Mouse (Mus musculus) macrophage (primary cell): ENCODE results near the gene 2610528J11Rik. TPM values are rescaled to one million over a fixed set of nuclear protein-coding genes. Genes with fewer than 3 reads are reported as not detected.

Experiments
- H3K27ac ChIP-seq: fragments of 350-480 bp; formaldehyde crosslinking; 2 replicates; pipeline ENCODE4 v1.9.0; 2021
- H3K36me3 ChIP-seq: fragments of 350-480 bp; formaldehyde crosslinking; 2 replicates; pipeline ENCODE4 v1.9.0; 2021; ENCODE audit errors: inconsistent target
- H3K4me3 ChIP-seq: fragments of 350-480 bp; formaldehyde crosslinking; 2 replicates; pipeline ENCODE4 v1.9.0; 2021; ENCODE audit errors: inconsistent target
- H3K79me2 ChIP-seq: fragments of 350-480 bp; formaldehyde crosslinking; 2 replicates; pipeline ENCODE4 v1.9.0; 2021; ENCODE audit errors: inconsistent target
- WGBS: methylation state at CpG from one replicate; pipeline ENCODE4 v1.1.7; 2026; ENCODE audit warnings: inconsistent platforms; ENCODE audit not compliant: missing documents; 5-methylcytosine and 5-hydroxymethylcytosine counted together
- polyA plus RNA-seq: library from polyadenylated mRNA; stranded (reverse); fragments of 250-400 nt; gene quantifications from 3 replicates; pipeline ENCODE4 v1.2.4, GENCODE M21; 2018; ENCODE audit warnings: inconsistent platforms

2610528J11Rik gene
- polyA plus RNA-seq, 1 experiment from 2014 or later = not detected

GRCm38 (mm10) chr4:118553039-118553649, 26.3 kb downstream of the 2610528J11Rik start:
- no peaks in the 10 kb centered on the region for H3K79me2 ChIP-seq
- H3K4me3 ChIP-seq = no peak overlapping the region
- no peak overlapping the region for H3K27ac ChIP-seq
- no peaks in the 10 kb centered on the region for H3K36me3 ChIP-seq
- 95% methylated on average over 3 of the region's 3 CpGs for WGBS

GRCm38 (mm10) chr4:118564062-118564925, 37.5 kb downstream of the 2610528J11Rik start:
- Histone ChIP-seq H3K27ac (no peak overlapping the region), H3K79me2 (no peaks in the 10 kb centered on the region), H3K4me3 (no peak overlapping the region), H3K36me3 (no peaks in the 10 kb centered on the region)
- 89% methylated on average over 13 of the region's 13 CpGs for WGBS

- WGBS = 90% methylated on average over 3 of the region's 3 CpGs
- Histone ChIP-seq H3K36me3 (no peaks in the 10 kb centered on the region), H3K27ac (no peak overlapping the region), H3K4me3 (no peak overlapping the region), H3K79me2 (no peaks in the 10 kb centered on the region)
Observed at GRCm38 (mm10) chr4:118564926-118565279, 38.1 kb downstream of the 2610528J11Rik start.

GRCm38 (mm10) chr4:118566161-118566676, 39.4 kb downstream of the 2610528J11Rik start:
- no peak overlapping the region for H3K27ac ChIP-seq
- H3K79me2 ChIP-seq = no peaks in the 10 kb centered on the region
- no peak overlapping the region for H3K4me3 ChIP-seq
- 31% methylated on average over 7 of the region's 7 CpGs for WGBS
- no peaks in the 10 kb centered on the region for H3K36me3 ChIP-seq

- Histone ChIP-seq H3K79me2 (no peaks in the 10 kb centered on the region), H3K27ac (no peak overlapping the region), H3K4me3 (no peak overlapping the region), H3K36me3 (no peaks in the 10 kb centered on the region)
- WGBS = 84% methylated on average over 10 of the region's 10 CpGs
Observed at GRCm38 (mm10) chr4:118568709-118569108, 41.9 kb downstream of the 2610528J11Rik start.

GRCm38 (mm10) chr4:118569320-118569719, 42.5 kb downstream of the 2610528J11Rik start:
- Histone ChIP-seq H3K36me3 (no peaks in the 10 kb centered on the region), H3K4me3 (no peak overlapping the region), H3K79me2 (no peaks in the 10 kb centered on the region), H3K27ac (no peak overlapping the region)
- WGBS = 77% methylated on average over 23 of the region's 23 CpGs

- H3K4me3 ChIP-seq = no peak overlapping the region
- no peak overlapping the region for H3K27ac ChIP-seq
- WGBS = 53% methylated on average over 14 of the region's 15 CpGs
- no peaks in the 10 kb centered on the region for H3K36me3 ChIP-seq
- no peaks in the 10 kb centered on the region for H3K79me2 ChIP-seq
Observed at GRCm38 (mm10) chr4:118571441-118571840, 44.6 kb downstream of the 2610528J11Rik start.

GRCm38 (mm10) chr4:118576097-118576496, 49.3 kb downstream of the 2610528J11Rik start:
- H3K27ac ChIP-seq = no peak overlapping the region
- no peak overlapping the region for H3K4me3 ChIP-seq
- WGBS = 11% methylated on average over 6 of the region's 6 CpGs
- H3K36me3 ChIP-seq = no peaks in the 10 kb centered on the region
- H3K79me2 ChIP-seq = no peaks in the 10 kb centered on the region

- WGBS = 52% methylated on average over 13 of the region's 13 CpGs
- H3K79me2 ChIP-seq = no peaks in the 10 kb centered on the region
- no peaks in the 10 kb centered on the region for H3K36me3 ChIP-seq
- H3K4me3 ChIP-seq = no peak overlapping the region
- no peak overlapping the region for H3K27ac ChIP-seq
Observed at GRCm38 (mm10) chr4:118579313-118579712, 52.5 kb downstream of the 2610528J11Rik start.

Other genes starting within 250 kb of the 2610528J11Rik start
- 0.07 to 0.56 TPM (median 0.34 TPM) in 3 replicates for gene Ptprf, start 235.6 kb upstream of the 2610528J11Rik start, polyA plus RNA-seq
- 3.0 to 9.6 TPM (median 5.2 TPM) in 3 replicates for gene Szt2, start 117.7 kb upstream of the 2610528J11Rik start, polyA plus RNA-seq
- gene Med8, start 117.7 kb upstream of the 2610528J11Rik start, polyA plus RNA-seq = 69.4 to 89.5 TPM (median 85.4 TPM) in 3 replicates
- 152 to 208 TPM (median 177 TPM) in 3 replicates for gene Elovl1, start 98.9 kb upstream of the 2610528J11Rik start, polyA plus RNA-seq
- gene Cdc20, start 89.6 kb upstream of the 2610528J11Rik start, polyA plus RNA-seq = 0.63 to 3.8 TPM (median 2.6 TPM) in 3 replicates
- 0.26 TPM in 1 of 3 replicates, not detected in the others for gene Mpl, start 69.5 kb upstream of the 2610528J11Rik start, polyA plus RNA-seq
- gene Tie1, start 36.9 kb upstream of the 2610528J11Rik start, polyA plus RNA-seq = not detected in 3 replicates
- gene Tmem125, start 17.0 kb downstream of the 2610528J11Rik start, polyA plus RNA-seq = not detected in 3 replicates
- gene Cfap57, start 93.8 kb downstream of the 2610528J11Rik start, polyA plus RNA-seq = not detected in 3 replicates
- gene Ebna1bp2, start 93.8 kb downstream of the 2610528J11Rik start, polyA plus RNA-seq = 26.7 to 58.3 TPM (median 41.6 TPM) in 3 replicates
- gene Olfr62, start 132.0 kb downstream of the 2610528J11Rik start, polyA plus RNA-seq = not detected in 3 replicates
- not detected in 3 replicates for gene Olfr1342, start 165.8 kb downstream of the 2610528J11Rik start, polyA plus RNA-seq
- not detected in 3 replicates for gene Olfr1341, start 176.5 kb downstream of the 2610528J11Rik start, polyA plus RNA-seq
- not detected in 3 replicates for gene Olfr1340, start 193.1 kb downstream of the 2610528J11Rik start, polyA plus RNA-seq
- gene Olfr1339, start 205.2 kb downstream of the 2610528J11Rik start, polyA plus RNA-seq = not detected in 3 replicates
- not detected in 3 replicates for gene Olfr1338, start 231.7 kb downstream of the 2610528J11Rik start, polyA plus RNA-seq